Mouse (Mus musculus): ENCODE results near the gene Mapkapk3.

- TF ChIP-seq IRF4 (IDR thresholded peaks at IDR 0.05; ENCODE audit: low read depth, low read length) (no peak), CTCF (conservative IDR thresholded peaks at IDR 0.05 in 1 of 2, IDR thresholded peaks at IDR 0.05 in 1 of 2; ENCODE audit: low read depth in 2 of 2, low read length in 2 of 2) (no peak), SIN3A (IDR thresholded peaks at IDR 0.05; ENCODE audit: low read length) (no peak), USF1 (IDR thresholded peaks at IDR 0.05; ENCODE audit: low read depth, low read length) (no peak), POLR2A (IDR thresholded peaks at IDR 0.05; ENCODE audit: low read depth, low read length) (no peak), MYC (IDR thresholded peaks at IDR 0.05; ENCODE audit: low read depth, low read length) (no peak)
Observed at GRCm38 (mm10) chr9:107315791-107316190, 26.1 kb upstream of the Mapkapk3 start.
